Mouse (Mus musculus): ENCODE results near the gene Gm20532. TPM values are rescaled to one million over a fixed set of nuclear protein-coding genes. Genes with fewer than 3 reads are reported as not detected.

The Gm20532 gene
- total RNA-seq, 2 experiments from 2014 or later: not detected

GRCm38 (mm10) chr2:26634629-26635488, 48.4 kb downstream of the Gm20532 start:
- intact Hi-C loops (cut with DNase I): loop anchor here (5.0 kb wide), 1 partner anchor 188 kb away; the partner anchor contains the start of gene Sec16a
- no peak for DNase-seq (ENCODE audit: extremely low spot score in 1 of 2, low spot score in 2 of 2)

DNA sequence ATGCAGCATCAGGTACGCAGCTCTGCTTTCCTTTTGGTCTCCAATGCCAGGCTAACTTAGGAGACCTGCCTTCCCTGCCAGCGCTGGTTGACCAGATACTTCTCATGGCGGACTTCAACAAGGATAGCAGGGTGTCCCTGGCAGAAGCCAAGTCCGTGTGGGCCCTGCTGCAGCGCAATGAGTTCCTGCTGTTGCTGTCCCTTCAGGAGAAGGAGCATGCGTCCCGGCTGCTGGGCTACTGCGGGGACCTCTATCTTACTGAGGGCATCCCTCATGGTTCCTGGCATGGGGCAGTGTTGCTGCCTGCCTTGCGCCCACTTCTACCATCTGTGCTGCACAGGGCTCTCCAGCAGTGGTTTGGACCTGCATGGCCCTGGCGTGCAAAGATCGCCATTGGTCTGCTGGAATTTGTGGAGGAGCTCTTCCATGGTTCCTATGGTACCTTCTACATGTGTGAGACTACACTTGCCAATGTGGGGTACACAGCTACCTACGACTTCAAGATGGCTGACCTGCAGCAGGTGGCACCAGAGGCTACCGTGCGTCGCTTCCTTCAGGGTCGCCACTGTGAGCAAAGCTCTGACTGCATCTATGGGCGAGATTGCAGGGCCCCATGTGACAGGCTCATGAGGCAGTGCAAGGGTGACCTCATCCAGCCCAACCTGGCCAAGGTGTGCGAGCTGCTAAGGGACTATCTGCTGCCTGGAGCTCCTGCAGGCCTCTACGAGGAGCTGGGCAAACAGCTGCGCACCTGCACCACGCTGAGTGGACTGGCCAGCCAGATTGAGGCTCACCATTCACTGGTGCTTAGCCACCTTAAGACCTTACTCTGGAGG, 49.3 kb downstream of the Gm20532 start:
- intact Hi-C loops (cut with DNase I): loop anchor here (5.0 kb wide), 1 partner anchor 188 kb away; the partner anchor contains the start of gene Sec16a

DNA sequence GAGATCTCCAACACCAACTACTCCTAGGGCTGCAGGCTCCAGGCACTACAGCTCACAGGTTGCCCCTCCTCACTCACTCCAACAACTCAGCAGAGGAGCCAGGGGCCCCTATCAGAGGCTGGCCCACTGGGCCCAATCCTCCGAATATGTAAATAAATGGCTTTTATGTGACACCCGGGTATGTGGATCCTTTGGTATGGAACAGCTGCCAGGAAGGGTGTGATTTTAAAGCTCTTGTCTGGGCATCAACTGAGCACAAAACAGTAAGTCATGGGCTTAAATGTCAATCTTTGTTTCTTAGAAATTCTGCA, 49.8 kb downstream of the Gm20532 start:
- no peak for DNase-seq (ENCODE audit: extremely low spot score in 1 of 2, low spot score in 2 of 2)
- intact Hi-C loops (cut with DNase I): loop anchor here (5.0 kb wide), 1 partner anchor 189 kb away; the partner anchor contains the start of gene Sec16a

More for the DNA sequence above, 49.3 kb downstream of the Gm20532 start:
- DNase-seq (ENCODE audit: extremely low spot score in 1 of 2, low spot score in 2 of 2): peak in 1 of 2 experiments; percentile 21

DNA sequence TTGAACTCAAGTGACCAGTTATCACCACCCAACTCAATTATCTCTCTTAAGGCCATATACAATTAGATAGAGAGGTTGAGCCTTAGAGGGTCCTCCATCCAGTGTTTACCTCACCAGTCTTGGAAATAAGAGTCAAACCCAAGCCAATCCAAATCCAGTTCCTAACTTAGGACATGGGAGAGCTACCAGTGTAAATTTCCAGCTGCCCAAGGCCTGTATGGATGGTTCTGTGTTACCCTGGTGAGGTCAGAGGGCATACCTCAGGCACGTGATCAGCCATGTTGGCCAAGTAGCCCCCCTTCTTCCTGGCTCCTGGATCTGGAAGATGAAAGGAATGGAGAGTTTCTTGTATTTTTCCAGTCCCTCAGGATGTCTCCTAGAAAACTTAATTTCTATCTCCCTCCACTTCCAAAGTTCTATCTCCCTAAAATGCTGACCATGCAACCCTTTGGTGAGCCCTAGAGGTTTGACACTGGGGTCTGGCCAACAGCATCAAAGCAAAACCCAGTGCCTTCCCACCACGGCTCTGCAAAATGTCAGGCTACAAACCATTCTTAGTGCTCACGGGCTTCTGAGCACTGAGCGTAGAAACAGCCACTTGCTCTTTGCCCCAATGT, 51.0 kb downstream of the Gm20532 start:
- no peak for DNase-seq (ENCODE audit: extremely low spot score in 1 of 2, low spot score in 2 of 2)
- intact Hi-C loops (cut with DNase I): loop anchor here (5.0 kb wide), 1 partner anchor 190 kb away; the partner anchor contains the start of gene Sec16a

GRCm38 (mm10) chr2:26638039-26638438, 51.6 kb downstream of the Gm20532 start:
- intact Hi-C loops (cut with DNase I): loop anchor here (5.0 kb wide), 1 partner anchor 191 kb away; the partner anchor contains the start of gene Sec16a
- DNase-seq (ENCODE audit: extremely low spot score in 1 of 2, low spot score in 2 of 2): peak in 1 of 2 experiments; percentile 17

GRCm38 (mm10) chr2:26638572-26638971, 52.1 kb downstream of the Gm20532 start:
- intact Hi-C loops (cut with DNase I): loop anchor here (5.0 kb wide), 1 partner anchor 191 kb away; the partner anchor contains the start of gene Sec16a
- DNase-seq (ENCODE audit: extremely low spot score in 1 of 2, low spot score in 2 of 2): no peak

DNA sequence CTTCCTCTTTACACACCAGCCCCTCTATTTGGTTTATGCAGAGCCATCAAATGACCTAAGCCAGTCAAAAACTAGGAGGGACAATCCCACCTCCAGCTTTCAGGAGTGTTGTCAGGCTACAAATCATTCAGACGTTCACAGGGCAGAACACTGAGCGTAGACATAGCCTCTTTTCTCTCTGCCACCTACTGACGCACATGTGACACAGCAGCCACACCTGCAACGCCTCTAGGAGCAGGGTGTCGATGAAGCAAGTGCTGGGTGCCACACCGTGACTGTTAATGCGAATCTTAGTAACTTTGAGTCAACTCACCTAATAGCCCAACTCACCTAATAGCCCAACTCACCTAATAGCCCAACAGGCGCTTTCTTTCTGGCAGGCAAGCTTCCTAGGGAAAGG, 52.6 kb downstream of the Gm20532 start:
- intact Hi-C loops (cut with DNase I): loop anchor here (5.0 kb wide), 1 partner anchor 192 kb away; the partner anchor contains the start of gene Sec16a
- no peak for DNase-seq (ENCODE audit: extremely low spot score in 1 of 2, low spot score in 2 of 2)

- intact Hi-C loops (cut with DNase I): loop anchor here (5.0 to 10.0 kb wide), 3 partner anchors 193 to 395 kb away; partner anchors contain the start of genes Sec16a and Surf6
- peak; percentile 96 to 98 for DNase-seq (ENCODE audit: extremely low spot score in 1 of 2, low spot score in 2 of 2)
Observed at GRCm38 (mm10) chr2:26639838-26640830, 53.7 kb downstream of the Gm20532 start.

GRCm38 (mm10) chr2:26641006-26641647, 54.7 kb downstream of the Gm20532 start:
- intact Hi-C loops (cut with DNase I): loop anchor here (5.0 to 10.0 kb wide), 2 partner anchors 261 to 394 kb away; partner anchors contain the start of gene Surf6
- DNase-seq (ENCODE audit: extremely low spot score in 1 of 2, low spot score in 2 of 2): no peak

DNA sequence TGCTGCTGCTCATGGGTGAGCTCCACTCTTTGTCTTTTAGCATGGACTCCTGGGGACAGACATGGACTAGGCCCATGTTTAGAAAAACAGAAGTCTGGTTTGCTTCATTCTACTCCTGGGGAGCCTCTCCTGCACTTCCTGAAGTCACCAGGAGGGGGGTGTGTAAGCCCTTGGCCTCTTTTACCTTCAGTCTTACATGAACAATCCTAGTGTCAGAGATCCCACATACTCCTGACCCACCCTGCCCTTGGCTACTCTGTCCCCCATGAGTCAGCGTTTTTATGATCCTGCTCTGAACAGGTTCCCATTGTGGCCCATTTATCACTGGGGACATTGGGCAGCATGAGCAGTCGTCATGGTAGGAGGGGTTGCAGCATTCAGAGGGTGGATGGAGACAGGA, 57.5 kb downstream of the Gm20532 start:
- DNase-seq (ENCODE audit: extremely low spot score in 1 of 2, low spot score in 2 of 2): no peak
- intact Hi-C loops (cut with DNase I): loop anchor here (5.0 to 10.0 kb wide), 2 partner anchors 258 to 391 kb away; partner anchors contain the start of gene Surf6

DNA sequence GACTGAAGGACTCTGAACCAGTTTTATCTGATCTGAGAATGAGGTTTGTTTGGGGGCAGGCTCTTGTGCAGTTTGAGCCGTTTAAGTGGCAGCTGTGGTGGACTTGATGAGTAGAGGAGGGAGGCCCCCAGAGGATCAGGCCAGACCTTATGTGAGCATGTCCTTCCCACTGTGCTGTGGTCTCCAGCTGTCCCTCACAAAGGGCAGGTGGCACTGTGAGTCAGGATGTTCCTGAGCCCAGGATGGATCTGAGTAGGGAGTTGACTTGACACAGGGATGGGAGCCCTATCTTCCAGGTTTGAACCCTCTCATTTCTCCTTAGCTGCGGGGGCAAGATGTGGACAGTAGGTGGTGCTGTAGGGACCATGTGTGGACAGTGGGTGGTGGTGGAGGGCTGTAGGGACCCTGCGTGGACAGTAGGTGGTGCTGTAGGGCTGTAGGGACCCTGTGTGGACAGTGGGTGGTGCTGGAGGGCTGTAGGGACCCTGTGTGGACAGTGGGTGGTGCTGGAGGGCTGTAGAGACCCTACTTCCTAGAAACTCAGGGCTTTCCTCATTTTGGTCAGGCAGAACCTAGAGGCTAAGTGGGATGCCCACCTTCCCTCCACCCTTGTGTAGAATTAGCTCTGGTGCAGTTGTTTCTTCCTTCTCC, 60.3 kb downstream of the Gm20532 start:
- DNase-seq (ENCODE audit: extremely low spot score in 1 of 2, low spot score in 2 of 2): peak; percentile 62 to 79
- intact Hi-C loops (cut with DNase I): loop anchor here (10.0 kb wide), 1 partner anchor 388 kb away; no protein-coding TSS in a partner anchor

DNA sequence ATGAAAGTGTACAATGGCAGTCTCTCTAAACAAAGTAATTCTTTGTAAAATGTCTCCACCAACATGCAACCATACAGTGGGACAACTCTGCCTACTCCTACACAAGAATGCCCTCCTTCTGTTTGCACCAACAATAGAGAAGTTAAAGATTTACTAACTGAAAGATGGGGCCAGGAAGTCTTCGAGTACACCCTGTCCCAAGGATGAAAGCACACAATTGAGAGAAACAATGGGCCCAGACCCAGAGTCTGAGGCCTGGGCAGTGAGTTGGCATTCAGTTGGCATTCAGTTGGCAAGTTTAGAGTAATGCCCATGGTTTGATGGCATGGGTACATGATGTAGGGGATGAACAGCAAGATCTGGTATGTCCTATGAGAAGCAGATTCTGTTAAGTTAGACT, 68.2 kb downstream of the Gm20532 start:
- DNase-seq (ENCODE audit: extremely low spot score in 1 of 2, low spot score in 2 of 2): no peak
- intact Hi-C loops (cut with DNase I): no loop called here

DNA sequence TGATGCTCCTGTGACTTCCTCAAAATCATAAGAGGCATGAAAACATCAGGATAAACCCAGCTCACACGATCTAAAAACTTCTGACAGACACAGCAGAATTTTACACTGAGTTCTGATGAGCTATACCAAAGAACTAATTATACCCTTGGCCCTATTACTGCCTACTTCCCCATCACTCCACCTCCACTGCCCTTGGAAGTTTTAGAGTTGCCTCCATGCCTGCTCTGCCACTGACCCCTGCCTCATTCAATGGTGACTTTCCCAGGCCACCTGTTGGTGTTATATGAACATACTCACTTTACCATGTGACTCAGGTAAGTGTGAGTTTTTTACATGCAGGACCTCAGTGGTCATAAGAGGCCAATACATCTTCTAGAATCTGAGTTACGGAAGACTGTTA, 71.0 kb downstream of the Gm20532 start:
- DNase-seq (ENCODE audit: extremely low spot score in 1 of 2, low spot score in 2 of 2): no peak
- intact Hi-C loops (cut with DNase I): no loop called here

DNA sequence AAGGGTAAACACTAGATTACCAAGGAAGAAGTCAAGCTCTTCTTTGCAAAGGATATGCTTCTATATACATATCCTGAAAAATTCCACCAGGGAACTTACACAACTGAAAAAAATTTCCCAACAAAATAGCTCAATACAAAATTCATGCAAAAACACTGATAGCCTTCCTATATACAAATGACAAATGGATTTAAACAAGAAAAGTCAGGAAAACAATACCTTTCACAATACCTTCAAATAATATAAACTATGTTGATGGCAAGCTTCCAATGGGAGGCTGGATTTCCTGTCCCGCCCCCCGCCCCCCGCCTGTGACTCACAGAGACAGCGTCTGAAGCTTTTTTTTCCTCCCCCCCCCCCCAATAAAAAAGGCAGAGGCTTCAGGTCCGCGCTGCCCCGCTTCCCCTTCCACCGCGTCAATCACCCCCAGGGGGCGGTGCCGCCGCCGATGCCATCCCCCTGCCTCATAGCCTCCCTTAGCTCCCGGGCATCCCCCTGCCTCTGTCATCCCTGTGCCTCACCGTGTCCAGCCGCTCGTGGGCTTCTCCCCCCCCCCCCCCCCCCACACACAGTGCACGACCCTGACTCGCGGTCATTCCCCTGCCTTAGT, 74.8 kb downstream of the Gm20532 start:
- intact Hi-C loops (cut with DNase I): no loop called here
- peak in 1 of 2 experiments; percentile 53 for DNase-seq (ENCODE audit: extremely low spot score in 1 of 2, low spot score in 2 of 2)

- no peak for DNase-seq (ENCODE audit: extremely low spot score in 1 of 2, low spot score in 2 of 2)
- intact Hi-C loops (cut with DNase I): no loop called here
Observed at GRCm38 (mm10) chr2:26661768-26662508, 75.5 kb downstream of the Gm20532 start.

GRCm38 (mm10) chr2:26662509-26662882, 76.1 kb downstream of the Gm20532 start:
- DNase-seq (ENCODE audit: extremely low spot score in 1 of 2, low spot score in 2 of 2): no peak
- intact Hi-C loops (cut with DNase I): no loop called here
